Mouse (Mus musculus): Measurements from ENCODE around the gene Rasgrp3.

GRCm38 (mm10) chr17:75535612-75536011 is 99.9 kb downstream of the Rasgrp3 start:
- no peak for TF ChIP-seq CTCF (IDR thresholded peaks at IDR 0.05; ENCODE audit: low read depth, low read length)
- no peak for TF ChIP-seq EP300 (IDR thresholded peaks at IDR 0.05; ENCODE audit: insufficient read depth, low read depth, low read length)
- TF ChIP-seq POLR2A (IDR thresholded peaks at IDR 0.05; ENCODE audit: insufficient read depth, low read length) = no peak
